In the genomic region with DNA sequence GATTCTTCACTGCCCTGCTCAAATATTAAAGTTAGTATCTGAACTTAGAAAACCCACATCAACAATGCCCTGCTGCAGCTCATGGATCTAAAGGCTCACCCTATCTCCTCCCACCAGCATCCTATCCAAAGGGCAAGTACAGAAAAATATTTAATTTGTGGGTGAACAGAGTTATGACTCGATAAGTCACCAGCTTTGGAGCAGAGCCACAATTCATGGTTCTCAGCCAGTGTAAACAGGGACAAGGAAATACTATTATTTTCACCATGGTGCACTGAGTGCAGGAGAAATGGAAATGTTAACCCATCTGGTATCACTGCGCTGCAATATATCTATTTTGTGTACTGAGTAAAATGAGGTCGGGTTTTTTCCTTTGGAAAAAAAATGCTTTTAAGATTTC, we compare ENCODE assay signal across 13 mouse cellular contexts.
DNase-seq lines count a peak whose midpoint lies in the region; ATAC-seq and TF ChIP-seq lines count a peak whose summit lies in the region.
"Had no signal": no experiment of that assay in that cellular context is flagged by ENCODE, and none has a peak within 500 bp of the region (broad histone marks: within the 10 kb centered on the region; RNA-seq: fewer than 3 reads in every experiment).

No protein-coding gene starts in this region.

- H3K36me3 ChIP-seq in kidney, adult 2 months (ENCODE audit: control insufficient read depth, insufficient read depth, low read length): no peaks in the 10 kb centered on the region
- no peaks in the 10 kb centered on the region for H3K36me3 ChIP-seq in kidney, embryonic 14.5 days (ENCODE audit: control insufficient read depth, insufficient read depth, low read length)
- H3K36me3 ChIP-seq: liver, embryonic 13.5 days; neural tube, embryonic 12.5 days had no signal

- no peak for TF ChIP-seq CTCF in kidney, adult 2 months (conservative IDR thresholded peaks at IDR 0.05; ENCODE audit: insufficient read depth, insufficient read length, low read depth, low read length)

- 0 out of 2 replicates have a peak, but pooled peaks cover 2% of the 10 kb centered on the region for H3K4me1 ChIP-seq in kidney, adult 2 months (ENCODE audit: control insufficient read depth, insufficient read depth, low read length)
- no peaks in the 10 kb centered on the region for H3K4me1 ChIP-seq in kidney, embryonic 14.5 days (ENCODE audit: control insufficient read depth, insufficient read depth, low read length)
- H3K4me1 ChIP-seq: liver, embryonic 13.5 days; neural tube, embryonic 12.5 days had no signal

- no peak overlapping the region for H3K27ac ChIP-seq in kidney, adult 2 months (ENCODE audit: insufficient read depth, low read depth, low read length)
- H3K27ac ChIP-seq in kidney, embryonic 14.5 days (ENCODE audit: low read depth, low read length): no peak overlapping the region
- H3K27ac ChIP-seq: liver, embryonic 13.5 days; neural tube, embryonic 12.5 days had no signal

- H3K27me3 ChIP-seq in kidney, adult 2 months (replicated peaks; ENCODE audit: control insufficient read depth, insufficient read depth, low read length): no peaks in the 10 kb centered on the region
- no peaks in the 10 kb centered on the region for H3K27me3 ChIP-seq in kidney, embryonic 14.5 days (ENCODE audit: control insufficient read depth, insufficient read depth, low read length)
- H3K27me3 ChIP-seq: liver, embryonic 13.5 days; neural tube, embryonic 12.5 days had no signal

- no peak for TF ChIP-seq POLR2A in kidney, adult 2 months (IDR thresholded peaks at IDR 0.05; ENCODE audit: low read depth, low read length)

- no peaks in the 10 kb centered on the region for H3K9me3 ChIP-seq in kidney, embryonic 14.5 days (ENCODE audit: control insufficient read depth, low read length)
- H3K9me3 ChIP-seq: liver, embryonic 13.5 days; neural tube, embryonic 12.5 days had no signal

- no peak overlapping the region for H3K4me2 ChIP-seq in kidney, embryonic 14.5 days (replicated peaks; ENCODE audit: low read depth, low read length)
- H3K4me2 ChIP-seq: liver, embryonic 13.5 days; neural tube, embryonic 12.5 days had no signal

- 57% methylated on average over 3 of the region's 3 CpGs for WGBS in kidney, adult 2 months
- 78% methylated on average over 3 of the region's 3 CpGs for WGBS in kidney, embryonic 14.5 days
- WGBS in large intestine, adult 2 months: 25% methylated on average over 3 of the region's 3 CpGs

- H3K9ac ChIP-seq in kidney, embryonic 14.5 days (ENCODE audit: low read depth, low read length): no peak overlapping the region
- H3K9ac ChIP-seq: liver, embryonic 13.5 days; neural tube, embryonic 12.5 days had no signal

- no peak overlapping the region for H3K4me3 ChIP-seq in kidney, adult 2 months (ENCODE audit: insufficient read depth, low read depth, low read length)
- no peak overlapping the region for H3K4me3 ChIP-seq in kidney, embryonic 14.5 days (ENCODE audit: low read length)
- H3K4me3 ChIP-seq: liver, embryonic 13.5 days; neural tube, embryonic 12.5 days had no signal

- ATAC-seq in kidney, embryonic 14.5 days (ENCODE audit: low FRiP score, low TSS enrichment): no peak
- ATAC-seq: forebrain, embryonic 16.5 days had no signal

- peak; percentile 70 for DNase-seq in kidney, adult 2 months
- DNase-seq in 3T3-L1 (ENCODE audit: low read depth, low spot score) (peak; percentile 82), adipocyte (ENCODE audit: low spot score) (peak; percentile 85)
- peak; percentile 66 for DNase-seq in large intestine, adult 2 months (ENCODE audit: low read depth, low spot score)
- no peak for DNase-seq in frontal cortex, postnatal 14 days (ENCODE audit: low spot score in 2 of 2)
- DNase-seq in cerebellum, adult 18-20 months: no peak
- DNase-seq: cerebellum, adult 11-12 months; gastrocnemius, postnatal 10 days; liver, embryonic 13.5 days; right cerebral cortex, postnatal 4 days had no signal

Comparison
In these comparisons a context has a peak if more than half of its experiments do, and no peak if none do; other contexts are left out.
1. DNase-seq: peak in kidney, adult 2 months (single experiment), 3T3-L1 (single experiment), adipocyte (single experiment) and large intestine, adult 2 months (single experiment); none in frontal cortex, postnatal 14 days (0 of 2) and cerebellum, adult 18-20 months (0 of 2).